Comparison of ENCODE assay signal across 8 mouse cellular contexts in the genomic region with DNA sequence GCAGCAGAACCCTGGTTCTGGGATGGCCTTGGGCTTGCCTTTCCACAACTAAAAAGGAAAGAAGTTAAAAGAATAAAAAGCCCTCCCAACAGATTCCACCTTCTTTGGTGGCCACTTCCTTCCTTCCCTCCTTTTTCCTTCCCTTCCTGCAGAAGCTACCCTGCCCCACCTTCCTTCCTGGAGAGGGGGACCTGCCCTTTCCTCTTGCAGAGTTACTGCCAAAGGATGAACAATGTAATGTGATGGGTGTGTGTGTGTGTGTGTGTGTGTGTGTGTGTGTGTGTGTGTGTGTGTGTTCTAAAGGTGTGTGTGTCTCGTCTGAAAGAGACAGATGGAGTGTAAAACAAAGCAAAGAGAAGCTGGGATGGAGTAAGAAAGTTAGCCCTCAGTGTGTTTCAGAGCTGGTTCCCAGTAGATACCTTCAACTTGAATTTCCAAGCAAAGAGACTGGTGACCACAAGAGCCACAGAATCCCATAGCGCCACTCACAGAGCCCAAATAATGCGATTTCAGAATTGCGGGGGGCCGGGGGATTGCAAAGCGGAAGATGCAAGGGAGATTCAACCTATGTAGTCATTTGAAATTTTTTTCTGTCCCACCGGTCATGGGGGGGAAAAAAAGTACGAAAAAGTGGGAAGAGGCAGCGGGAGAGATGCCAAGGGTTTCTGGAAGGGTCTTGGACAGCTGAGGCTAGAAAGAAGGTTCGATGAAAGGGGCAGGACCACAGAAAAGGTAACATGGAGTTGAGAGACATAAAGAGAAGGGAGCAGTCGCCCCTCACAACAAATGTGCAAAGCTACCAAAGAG. TPM values are rescaled to one million over a fixed set of nuclear protein-coding genes. Genes with fewer than 3 reads are reported as not detected.
DNase-seq lines count a peak whose midpoint lies in the region; ATAC-seq lines count a peak whose summit lies in the region.

No protein-coding gene starts in this region.

- WGBS in kidney, embryonic 16.5 days: 12% methylated on average over 11 of the region's 11 CpGs
- 6% methylated on average over 11 of the region's 11 CpGs for WGBS in embryonic facial prominence, embryonic 14.5 days
- whole genome bisulfite sequencing in intestine, embryonic 16.5 days: 27% methylated on average over 11 of the region's 11 CpGs
- 3% methylated on average over 11 of the region's 11 CpGs for WGBS in midbrain, embryonic 14.5 days

- peaks cover 62% of the 10 kb centered on the region for H3K4me1 ChIP-seq in kidney, embryonic 16.5 days (ENCODE audit: insufficient read depth, low read length)
- peaks cover 48% of the 10 kb centered on the region for H3K4me1 ChIP-seq in embryonic facial prominence, embryonic 14.5 days (ENCODE audit: control insufficient read depth, insufficient read depth, low read length)
- H3K4me1 ChIP-seq in intestine, embryonic 16.5 days (ENCODE audit: control insufficient read depth, insufficient read depth, low read length): peaks cover 37% of the 10 kb centered on the region
- peaks cover 52% of the 10 kb centered on the region for H3K4me1 ChIP-seq in midbrain, embryonic 14.5 days (ENCODE audit: control insufficient read depth, insufficient read depth, low read length)

- peak overlapping the region; percentile 98 for H3K27ac ChIP-seq in kidney, embryonic 16.5 days (ENCODE audit: low read length)
- peak overlapping the region; percentile 93 for H3K27ac ChIP-seq in embryonic facial prominence, embryonic 14.5 days (replicated peaks; ENCODE audit: low read depth, low read length)
- peak overlapping the region; percentile 81 for H3K27ac ChIP-seq in intestine, embryonic 16.5 days (ENCODE audit: low read length)
- peak overlapping the region; percentile 99 for H3K27ac ChIP-seq in midbrain, embryonic 14.5 days (replicated peaks; ENCODE audit: low read depth, low read length)

- peak overlapping the region; percentile 82 for H3K9ac ChIP-seq in kidney, embryonic 16.5 days (replicated peaks; ENCODE audit: low read length)
- H3K9ac ChIP-seq in embryonic facial prominence, embryonic 14.5 days (ENCODE audit: low read depth, low read length): peak overlapping the region; percentile 80
- peak overlapping the region; percentile 64 for H3K9ac ChIP-seq in intestine, embryonic 16.5 days (ENCODE audit: low read depth, low read length)
- H3K9ac ChIP-seq in midbrain, embryonic 14.5 days (replicated peaks; ENCODE audit: low read length): peak overlapping the region; percentile 68

- peak overlapping the region; percentile 53 for H3K4me3 ChIP-seq in kidney, embryonic 16.5 days (ENCODE audit: low read length)
- peak overlapping the region; percentile 49 for H3K4me3 ChIP-seq in embryonic facial prominence, embryonic 14.5 days (ENCODE audit: low read depth, low read length)
- H3K4me3 ChIP-seq in intestine, embryonic 16.5 days (ENCODE audit: low read length): peak overlapping the region; percentile 51
- peak overlapping the region; percentile 33 for H3K4me3 ChIP-seq in midbrain, embryonic 14.5 days (replicated peaks; ENCODE audit: low read depth, low read length)

- peak overlapping the region; percentile 82 for H3K4me2 ChIP-seq in kidney, embryonic 16.5 days (replicated peaks; ENCODE audit: low read depth, low read length)
- peak overlapping the region; percentile 92 for H3K4me2 ChIP-seq in embryonic facial prominence, embryonic 14.5 days (ENCODE audit: low read depth, low read length)
- peak overlapping the region; percentile 60 for H3K4me2 ChIP-seq in intestine, embryonic 16.5 days (ENCODE audit: low read depth, low read length)
- H3K4me2 ChIP-seq in midbrain, embryonic 14.5 days (ENCODE audit: low read length): peak overlapping the region; percentile 66

- no peak for ATAC-seq in kidney, embryonic 16.5 days (ENCODE audit: low FRiP score, low TSS enrichment)
- no peak for ATAC-seq in embryonic facial prominence, embryonic 14.5 days (ENCODE audit: low read depth)
- ATAC-seq in intestine, embryonic 16.5 days: no peak
- no peak for ATAC-seq in midbrain, embryonic 14.5 days (ENCODE audit: low FRiP score, low TSS enrichment)
- ATAC-seq in activated CD4-positive, CD25-positive, alpha-beta regulatory T cell, adult 4 months: no peak
- no peak for ATAC-seq in cerebellum, adult (ENCODE audit: insufficient number of reproducible peaks, low FRiP score, low TSS enrichment)

- no peak for DNase-seq in kidney, adult 8-10 months
- DNase-seq in embryonic facial prominence, embryonic 14.5 days (ENCODE audit: low spot score): peak; percentile 23
- DNase-seq in midbrain, embryonic 14.5 days: peak; percentile 62
- no peak for DNase-seq in spleen, postnatal 36 days (ENCODE audit: low spot score in 2 of 2)

- no peaks in the 10 kb centered on the region for H3K27me3 ChIP-seq in kidney, embryonic 16.5 days (ENCODE audit: insufficient read depth, low read length)
- no peaks in the 10 kb centered on the region for H3K27me3 ChIP-seq in embryonic facial prominence, embryonic 14.5 days (replicated peaks; ENCODE audit: control insufficient read depth, insufficient read depth, low read length)
- H3K27me3 ChIP-seq in intestine, embryonic 16.5 days (replicated peaks; ENCODE audit: control insufficient read depth, insufficient read depth, low read length): no peaks in the 10 kb centered on the region
- no peaks in the 10 kb centered on the region for H3K27me3 ChIP-seq in midbrain, embryonic 14.5 days (ENCODE audit: control insufficient read depth, insufficient read depth, low read length)

- H3K9me3 ChIP-seq in kidney, embryonic 16.5 days (ENCODE audit: low read length): no peaks in the 10 kb centered on the region
- no peaks in the 10 kb centered on the region for H3K9me3 ChIP-seq in embryonic facial prominence, embryonic 14.5 days (ENCODE audit: control insufficient read depth, low read length)
- no peaks in the 10 kb centered on the region for H3K9me3 ChIP-seq in intestine, embryonic 16.5 days (ENCODE audit: control insufficient read depth, low read length)
- no peaks in the 10 kb centered on the region for H3K9me3 ChIP-seq in midbrain, embryonic 14.5 days (ENCODE audit: control insufficient read depth, low read length)

- H3K36me3 ChIP-seq in kidney, embryonic 16.5 days (ENCODE audit: insufficient read depth, low read length): no peaks in the 10 kb centered on the region
- H3K36me3 ChIP-seq in embryonic facial prominence, embryonic 14.5 days (ENCODE audit: control insufficient read depth, insufficient read depth, low read length): no peaks in the 10 kb centered on the region
- no peaks in the 10 kb centered on the region for H3K36me3 ChIP-seq in intestine, embryonic 16.5 days (ENCODE audit: control insufficient read depth, insufficient read depth, low read length)
- no peaks in the 10 kb centered on the region for H3K36me3 ChIP-seq in midbrain, embryonic 14.5 days (ENCODE audit: control insufficient read depth, insufficient read depth, low read length)

RNA-seq across cellular contexts. Expression of a gene that starts 17.1 kb away (rescaled TPM):
- 4.4 and 5.3 TPM in 2 replicates for polyA plus RNA-seq in kidney, embryonic 16.5 days (2015; fragmentation: Nextera tagmentation; extraction: Ambion mirVana)
- 9.9 and 11.0 TPM in 2 replicates for polyA plus RNA-seq in embryonic facial prominence, embryonic 14.5 days (2014; fragmentation: Nextera tagmentation; extraction: Ambion mirVana)
- 2.0 and 2.6 TPM in 2 replicates for polyA plus RNA-seq in intestine, embryonic 16.5 days (2015; fragmentation: Nextera tagmentation; extraction: Ambion mirVana)
- polyA plus RNA-seq in midbrain, embryonic 14.5 days (2014; fragmentation: Nextera tagmentation; extraction: Ambion mirVana): 13.4 TPM in 2 replicates
- polyA plus RNA-seq in activated CD4-positive, CD25-positive, alpha-beta regulatory T cell, adult 4 months (2017; shearing (Covaris generic)): 1 to 10 TPM; 5.0 to 7.9 TPM

Comparison
In these comparisons a context has a peak if more than half of its experiments do, and no peak if none do; other contexts are left out.
1. DNase-seq: peak in embryonic facial prominence, embryonic 14.5 days (single experiment) and midbrain, embryonic 14.5 days (single experiment); none in kidney, adult 8-10 months (0 of 2) and spleen, postnatal 36 days (0 of 2).
2. Peak in every context shown above with its lines, with median percentiles within 50 percentile points of each other: H3K27ac ChIP-seq, H3K4me2 ChIP-seq, H3K4me3 ChIP-seq and H3K9ac ChIP-seq.